Mouse (Mus musculus): Measurements from ENCODE around the gene Brpf3.

DNA sequence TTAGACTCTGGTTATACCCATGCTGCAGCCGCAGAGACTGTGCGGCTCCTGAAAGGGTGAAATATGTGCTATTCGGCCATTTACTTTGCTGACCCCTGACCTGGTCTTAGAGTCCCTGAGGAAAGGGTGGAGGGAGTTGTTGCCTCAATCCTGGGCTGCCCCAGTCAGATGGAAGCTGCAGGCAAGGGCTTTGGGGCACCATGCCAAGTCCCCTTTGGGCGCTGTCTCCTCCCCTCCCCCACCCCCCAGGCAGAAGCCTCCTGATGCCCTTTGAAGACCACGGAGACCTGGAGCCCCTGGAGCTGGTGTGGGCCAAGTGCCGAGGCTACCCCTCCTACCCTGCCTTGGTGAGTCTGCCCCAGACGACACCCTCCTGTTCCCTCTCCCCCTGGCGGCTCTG, 30.2 kb downstream of the Brpf3 start:
- TF ChIP-seq CTCF (IDR thresholded peaks at IDR 0.05; ENCODE audit: borderline replicate concordance, control insufficient read depth, extremely low read depth, insufficient read depth, low read length, poor library complexity) (no peak), POLR2A (IDR thresholded peaks at IDR 0.05; ENCODE audit: control insufficient read depth, extremely low read depth, insufficient read depth, low read length, poor library complexity) (no peak)

Data from thymus, adult 2 months (tissue).